Mouse (Mus musculus): ENCODE measurements around the gene Tmem236. TPM values are rescaled to one million over a fixed set of nuclear protein-coding genes. Genes with fewer than 3 reads are reported as not detected.

Gene Tmem236
- polyA plus RNA-seq, 1 experiment from 2014 or later: 0.09 TPM

DNA sequence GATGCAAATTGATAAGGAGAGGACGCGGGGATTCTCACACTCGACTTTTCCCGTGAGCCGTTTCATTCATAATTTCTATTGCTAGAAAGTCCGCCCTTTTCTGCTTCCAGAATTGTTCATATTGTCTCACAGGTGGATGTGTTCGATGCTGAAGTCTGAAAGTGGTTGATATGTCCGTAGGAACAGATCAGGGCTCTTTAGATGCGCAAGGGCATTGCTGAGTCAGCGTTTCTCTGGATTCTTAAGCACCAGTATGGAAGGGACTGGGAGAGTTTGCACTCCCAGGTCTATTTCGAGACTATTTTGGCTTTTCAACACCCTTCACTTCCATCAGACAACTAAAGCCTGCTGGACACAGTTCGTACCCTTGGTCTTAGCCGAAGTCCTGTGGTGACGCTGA is 55.7 kb downstream of the Tmem236 start:
- no peak overlapping the region for H3K4me2 ChIP-seq
- H3K9ac ChIP-seq (replicated peaks): no peak overlapping the region
- H3K9me3 ChIP-seq (replicated peaks): no peaks in the 10 kb centered on the region
- no peaks in the 10 kb centered on the region for H3K27me3 ChIP-seq (replicated peaks)
- no peaks in the 10 kb centered on the region for H3K4me1 ChIP-seq
- no peak overlapping the region for H3K4me3 ChIP-seq (replicated peaks)
- no peaks in the 10 kb centered on the region for H3K36me3 ChIP-seq
- WGBS: 91% methylated on average over 14 of the region's 14 CpGs
- H3K27ac ChIP-seq (replicated peaks): no peak overlapping the region
- ATAC-seq (ENCODE audit: low FRiP score): no peak

DNA sequence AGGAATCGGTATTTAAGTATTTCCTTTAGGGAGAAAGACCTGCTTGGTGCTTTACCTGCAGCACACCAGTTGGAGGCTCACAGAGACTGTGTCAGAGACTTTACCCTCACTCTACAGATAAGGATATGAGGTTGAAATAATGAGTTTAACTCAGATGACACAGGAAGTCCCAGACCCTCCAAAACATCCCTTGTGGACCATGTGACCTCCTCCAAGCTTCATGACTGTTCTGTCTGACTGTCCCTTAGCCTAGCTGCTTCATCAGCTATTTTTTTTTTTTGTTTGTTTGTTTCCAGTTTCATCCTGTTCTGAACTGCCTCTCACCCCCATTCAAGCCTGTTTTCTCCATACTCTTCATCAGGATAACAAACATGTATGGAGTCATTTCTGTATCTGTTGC is 58.6 kb downstream of the Tmem236 start:
- Histone ChIP-seq H3K27ac (replicated peaks) (no peak overlapping the region), H3K4me1 (no peaks in the 10 kb centered on the region), H3K4me2 (no peak overlapping the region), H3K36me3 (no peaks in the 10 kb centered on the region), H3K27me3 (replicated peaks) (no peaks in the 10 kb centered on the region), H3K4me3 (replicated peaks) (no peak overlapping the region), H3K9ac (replicated peaks) (no peak overlapping the region), H3K9me3 (replicated peaks) (no peaks in the 10 kb centered on the region)
- no peak for ATAC-seq (ENCODE audit: low FRiP score)
- 100% methylated on average over 1 of the region's 1 CpGs for WGBS

DNA sequence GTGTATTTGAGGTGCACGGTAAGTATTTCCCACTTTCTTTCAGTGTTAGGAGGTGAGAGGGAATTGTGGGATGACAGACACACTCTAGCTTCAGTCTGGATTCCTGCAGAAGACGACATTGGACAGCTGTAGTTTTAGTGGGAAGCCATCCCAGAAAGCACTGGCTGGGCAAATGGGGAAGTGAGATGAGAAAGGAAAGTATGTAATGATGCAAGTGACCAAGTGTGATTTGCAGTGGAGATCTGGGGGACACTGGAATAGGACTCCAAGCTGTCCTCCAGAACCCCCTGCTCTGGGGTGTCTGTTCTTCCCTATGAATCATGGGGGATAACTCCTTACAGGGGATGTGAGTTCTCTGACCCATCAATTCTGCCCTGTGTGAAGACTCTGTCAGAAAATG is 59.7 kb downstream of the Tmem236 start:
- no peak for ATAC-seq (ENCODE audit: low FRiP score)
- Histone ChIP-seq H3K4me3 (replicated peaks) (no peak overlapping the region), H3K9me3 (replicated peaks) (no peaks in the 10 kb centered on the region), H3K27ac (replicated peaks) (no peak overlapping the region), H3K9ac (replicated peaks) (no peak overlapping the region), H3K27me3 (replicated peaks) (no peaks in the 10 kb centered on the region), H3K36me3 (no peaks in the 10 kb centered on the region), H3K4me1 (no peaks in the 10 kb centered on the region), H3K4me2 (no peak overlapping the region)
- 86% methylated on average over 2 of the region's 2 CpGs for WGBS

DNA sequence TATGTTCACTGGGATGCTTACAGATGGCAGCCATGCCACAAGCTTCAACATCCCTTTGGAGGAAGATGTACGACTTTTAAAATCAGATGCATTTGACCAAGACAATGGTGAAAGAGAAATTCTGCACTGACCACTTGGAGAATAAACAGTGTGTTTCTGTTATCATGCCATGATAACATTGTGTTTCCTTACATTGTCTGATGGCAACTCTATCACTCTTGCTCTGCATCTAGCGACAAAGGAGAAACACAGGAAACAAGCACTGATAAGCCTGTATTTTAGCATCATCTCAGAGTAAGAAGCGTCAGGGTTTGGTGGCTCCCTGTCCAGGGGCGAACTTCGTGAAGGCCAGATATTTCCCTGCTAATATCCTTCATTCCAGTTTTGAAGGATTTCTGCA is 61.0 kb downstream of the Tmem236 start:
- no peak overlapping the region for H3K4me2 ChIP-seq
- H3K27ac ChIP-seq (replicated peaks): no peak overlapping the region
- H3K27me3 ChIP-seq (replicated peaks): no peaks in the 10 kb centered on the region
- no peaks in the 10 kb centered on the region for H3K4me1 ChIP-seq
- H3K36me3 ChIP-seq: no peaks in the 10 kb centered on the region
- no peaks in the 10 kb centered on the region for H3K9me3 ChIP-seq (replicated peaks)
- H3K9ac ChIP-seq (replicated peaks): no peak overlapping the region
- 90% methylated on average over 5 of the region's 5 CpGs for WGBS
- ATAC-seq (ENCODE audit: low FRiP score): no peak
- no peak overlapping the region for H3K4me3 ChIP-seq (replicated peaks)

DNA sequence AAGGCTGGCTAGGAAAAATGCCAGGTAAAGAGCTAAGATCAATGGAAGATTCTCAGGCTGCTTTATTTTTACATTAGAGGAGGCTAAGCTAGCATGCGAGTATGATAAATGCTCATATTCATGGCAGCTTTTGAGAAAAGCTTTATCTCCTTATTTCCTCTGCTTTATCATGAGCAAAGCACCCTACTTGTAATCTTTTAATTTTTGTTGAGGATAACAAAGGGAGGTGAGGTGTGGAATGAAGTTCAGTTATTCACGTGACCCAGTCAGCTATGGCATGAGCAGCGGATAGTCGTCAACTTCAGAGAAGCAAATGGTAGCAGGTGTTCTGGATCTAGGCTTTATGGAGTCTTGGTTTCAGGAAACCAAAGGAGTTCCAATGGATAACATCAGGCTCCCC is 62.6 kb downstream of the Tmem236 start:
- ATAC-seq (ENCODE audit: low FRiP score): no peak
- H3K36me3 ChIP-seq: no peaks in the 10 kb centered on the region
- no peak overlapping the region for H3K4me3 ChIP-seq (replicated peaks)
- H3K9ac ChIP-seq (replicated peaks): no peak overlapping the region
- no peak overlapping the region for H3K4me2 ChIP-seq
- WGBS: 92% methylated on average over 4 of the region's 4 CpGs
- H3K4me1 ChIP-seq: no peaks in the 10 kb centered on the region
- no peaks in the 10 kb centered on the region for H3K27me3 ChIP-seq (replicated peaks)
- H3K27ac ChIP-seq (replicated peaks): no peak overlapping the region
- no peaks in the 10 kb centered on the region for H3K9me3 ChIP-seq (replicated peaks)

DNA sequence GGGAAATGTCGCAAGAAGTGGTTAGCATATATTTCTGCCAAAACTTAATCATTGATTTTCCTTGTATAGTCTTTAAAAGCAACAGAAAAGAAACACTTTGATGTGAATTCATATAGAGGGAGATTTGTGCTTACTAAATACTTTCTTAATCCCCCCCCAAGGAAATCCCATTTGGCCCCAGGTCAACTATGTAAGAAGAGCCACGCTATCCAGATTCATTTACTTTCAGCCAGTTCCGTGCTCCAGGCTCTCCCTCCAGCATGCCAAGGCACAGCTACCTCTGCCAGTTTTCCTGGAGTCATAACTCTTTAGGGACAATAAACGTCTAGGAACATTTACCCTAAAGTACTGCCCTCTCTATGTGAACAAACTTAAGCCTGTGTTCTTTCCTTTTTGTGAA is 63.4 kb downstream of the Tmem236 start:
- no peaks in the 10 kb centered on the region for H3K9me3 ChIP-seq (replicated peaks)
- no peaks in the 10 kb centered on the region for H3K27me3 ChIP-seq (replicated peaks)
- H3K4me1 ChIP-seq: no peaks in the 10 kb centered on the region
- H3K27ac ChIP-seq (replicated peaks): no peak overlapping the region
- 39% methylated on average over 4 of the region's 4 CpGs for WGBS
- no peak overlapping the region for H3K4me3 ChIP-seq (replicated peaks)
- no peak overlapping the region for H3K9ac ChIP-seq (replicated peaks)
- no peaks in the 10 kb centered on the region for H3K36me3 ChIP-seq
- ATAC-seq (ENCODE audit: low FRiP score): no peak
- H3K4me2 ChIP-seq: no peak overlapping the region

DNA sequence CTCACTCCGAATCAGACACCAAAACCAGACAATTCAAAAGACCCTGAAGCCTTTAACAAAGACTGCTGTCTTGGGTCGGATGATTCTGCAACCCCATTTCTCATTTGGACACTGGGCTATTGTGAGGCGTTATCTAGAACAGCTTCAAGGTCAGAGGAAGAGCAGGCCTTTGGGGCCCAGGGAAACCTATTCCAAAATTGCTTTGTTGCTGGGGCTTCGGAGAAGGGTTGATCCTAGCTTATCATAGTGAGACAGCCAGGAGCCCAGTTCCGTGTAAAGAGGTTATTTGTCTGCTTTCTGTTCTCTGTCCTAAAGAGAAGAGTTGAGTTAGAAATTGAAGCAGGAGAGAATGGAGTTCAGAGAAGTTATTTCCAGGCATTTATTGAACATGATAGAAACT is 64.8 kb downstream of the Tmem236 start:
- Histone ChIP-seq H3K36me3 (no peaks in the 10 kb centered on the region), H3K27me3 (replicated peaks) (no peaks in the 10 kb centered on the region), H3K9ac (replicated peaks) (no peak overlapping the region), H3K27ac (replicated peaks) (no peak overlapping the region), H3K4me3 (replicated peaks) (no peak overlapping the region), H3K4me1 (no peaks in the 10 kb centered on the region), H3K4me2 (no peak overlapping the region), H3K9me3 (replicated peaks) (no peaks in the 10 kb centered on the region)
- 55% methylated on average over 5 of the region's 5 CpGs for WGBS
- ATAC-seq (ENCODE audit: low FRiP score): no peak

DNA sequence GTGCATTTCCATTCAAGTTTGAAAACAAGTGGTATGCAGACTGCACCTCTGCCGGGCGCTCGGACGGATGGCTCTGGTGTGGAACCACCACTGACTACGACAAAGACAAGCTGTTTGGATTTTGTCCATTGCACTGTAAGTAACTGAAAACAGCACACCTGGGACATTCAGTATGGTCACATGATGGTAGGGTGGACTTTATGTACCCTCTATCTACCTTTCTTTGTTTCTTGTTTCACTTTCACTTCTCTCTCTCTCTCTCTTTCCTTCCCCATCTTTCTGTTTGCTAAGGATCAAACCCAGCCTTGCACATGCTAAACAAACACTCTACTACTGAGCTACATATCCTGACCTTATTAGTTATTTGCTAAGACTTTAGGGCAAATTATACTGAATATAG is 69.8 kb downstream of the Tmem236 start:
- no peak overlapping the region for H3K27ac ChIP-seq (replicated peaks)
- no peak for ATAC-seq (ENCODE audit: low FRiP score)
- 90% methylated on average over 5 of the region's 5 CpGs for WGBS

DNA sequence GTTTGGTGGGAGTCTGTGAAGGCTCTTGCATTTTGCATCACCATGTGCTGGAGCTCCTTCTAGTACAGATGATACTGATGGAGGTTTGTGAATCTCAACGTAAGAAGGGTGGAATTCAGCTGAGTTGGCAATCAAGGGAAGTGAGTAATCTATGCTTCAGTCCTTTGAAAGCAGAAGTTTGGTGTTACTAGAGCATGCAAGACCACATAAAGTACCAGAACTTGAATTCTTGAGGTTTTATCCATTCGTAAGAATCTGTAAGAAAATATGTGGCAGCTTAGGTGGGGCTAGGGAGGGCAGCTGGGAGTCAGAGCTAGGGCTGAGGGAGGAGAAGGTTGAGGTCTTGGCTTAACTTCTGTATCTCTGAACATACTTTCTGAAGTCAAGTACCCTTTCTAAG is 70.3 kb downstream of the Tmem236 start:
- H3K9me3 ChIP-seq (replicated peaks): no peaks in the 10 kb centered on the region
- H3K9ac ChIP-seq (replicated peaks): no peak overlapping the region
- H3K36me3 ChIP-seq: no peaks in the 10 kb centered on the region
- H3K4me1 ChIP-seq: no peaks in the 10 kb centered on the region
- H3K4me3 ChIP-seq (replicated peaks): no peak overlapping the region
- H3K27me3 ChIP-seq (replicated peaks): no peaks in the 10 kb centered on the region
- ATAC-seq (ENCODE audit: low FRiP score): no peak
- no peak overlapping the region for H3K27ac ChIP-seq (replicated peaks)
- WGBS: 86% methylated on average over 2 of the region's 2 CpGs
- H3K4me2 ChIP-seq: no peak overlapping the region

More for the DNA sequence above, 69.8 kb downstream of the Tmem236 start:
- no peaks in the 10 kb centered on the region for H3K36me3 ChIP-seq
- H3K9ac ChIP-seq (replicated peaks): no peak overlapping the region
- H3K9me3 ChIP-seq (replicated peaks): no peaks in the 10 kb centered on the region
- no peak overlapping the region for H3K4me3 ChIP-seq (replicated peaks)
- no peaks in the 10 kb centered on the region for H3K27me3 ChIP-seq (replicated peaks)
- no peaks in the 10 kb centered on the region for H3K4me1 ChIP-seq
- no peak overlapping the region for H3K4me2 ChIP-seq

DNA sequence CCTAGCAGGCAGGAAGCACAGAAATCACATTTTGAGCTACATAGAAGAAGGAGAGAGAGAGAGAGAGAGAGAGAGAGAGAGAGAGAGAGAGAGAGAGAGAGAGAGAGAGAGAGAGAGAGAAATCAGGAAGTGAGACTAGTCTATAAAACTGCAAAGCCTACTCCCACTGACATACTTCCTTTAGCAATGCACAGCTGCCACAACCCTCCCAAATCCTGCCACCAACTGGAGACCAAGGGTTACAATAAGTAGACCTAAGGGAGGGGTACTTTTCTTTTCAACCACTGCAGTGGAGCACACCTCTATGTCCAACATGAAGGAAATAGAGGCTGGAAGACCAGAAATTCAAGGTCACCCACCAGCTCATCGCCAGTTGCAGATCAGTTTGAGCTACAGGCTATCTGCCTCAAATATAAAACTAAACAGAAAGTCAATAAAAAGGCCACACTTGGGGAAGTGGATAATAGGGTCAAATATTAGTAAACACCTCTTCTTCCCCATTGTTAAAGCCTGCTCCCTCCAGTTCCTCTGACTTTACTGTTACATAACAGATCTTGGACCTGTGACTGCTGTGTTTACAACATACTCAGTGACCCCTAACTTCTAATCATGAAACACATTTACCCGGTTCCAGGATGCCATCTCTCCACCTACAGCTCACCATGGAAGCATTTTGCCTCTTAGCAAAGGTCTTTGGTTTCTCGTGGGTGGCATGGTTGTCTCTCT is 75.7 kb downstream of the Tmem236 start:
- Histone ChIP-seq H3K27me3 (replicated peaks) (no peaks in the 10 kb centered on the region), H3K36me3 (no peaks in the 10 kb centered on the region), H3K9me3 (replicated peaks) (no peaks in the 10 kb centered on the region), H3K4me2 (no peak overlapping the region), H3K9ac (replicated peaks) (no peak overlapping the region), H3K4me3 (replicated peaks) (no peak overlapping the region), H3K4me1 (no peaks in the 10 kb centered on the region), H3K27ac (replicated peaks) (no peak overlapping the region)
- ATAC-seq (ENCODE audit: low FRiP score): no peak
- WGBS: 83% methylated on average over 3 of the region's 3 CpGs

DNA sequence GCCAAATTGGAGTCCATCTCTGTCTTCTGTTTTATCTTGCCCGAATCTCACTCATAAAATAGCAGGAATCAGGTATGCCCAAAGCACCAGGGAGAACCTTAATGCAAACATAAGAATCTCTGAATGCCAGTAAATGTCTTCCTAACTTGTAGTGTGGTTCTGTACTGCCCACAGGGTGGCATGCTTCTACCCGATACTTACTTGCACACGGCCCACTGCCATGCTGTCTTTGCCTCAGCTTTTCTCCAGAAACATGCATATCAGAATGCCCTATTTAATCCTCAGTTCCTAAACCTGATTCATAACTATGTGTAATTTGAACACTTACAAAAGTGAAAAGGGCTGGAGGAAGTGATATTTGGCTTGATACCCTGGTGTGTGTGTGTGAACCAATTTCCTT is 77.6 kb downstream of the Tmem236 start:
- no peaks in the 10 kb centered on the region for H3K9me3 ChIP-seq (replicated peaks)
- H3K4me3 ChIP-seq (replicated peaks): no peak overlapping the region
- no peak overlapping the region for H3K4me2 ChIP-seq
- no peak overlapping the region for H3K27ac ChIP-seq (replicated peaks)
- H3K9ac ChIP-seq (replicated peaks): no peak overlapping the region
- no peak for ATAC-seq (ENCODE audit: low FRiP score)
- H3K36me3 ChIP-seq: no peaks in the 10 kb centered on the region
- H3K27me3 ChIP-seq (replicated peaks): no peaks in the 10 kb centered on the region
- no peaks in the 10 kb centered on the region for H3K4me1 ChIP-seq
- 79% methylated on average over 3 of the region's 3 CpGs for WGBS

DNA sequence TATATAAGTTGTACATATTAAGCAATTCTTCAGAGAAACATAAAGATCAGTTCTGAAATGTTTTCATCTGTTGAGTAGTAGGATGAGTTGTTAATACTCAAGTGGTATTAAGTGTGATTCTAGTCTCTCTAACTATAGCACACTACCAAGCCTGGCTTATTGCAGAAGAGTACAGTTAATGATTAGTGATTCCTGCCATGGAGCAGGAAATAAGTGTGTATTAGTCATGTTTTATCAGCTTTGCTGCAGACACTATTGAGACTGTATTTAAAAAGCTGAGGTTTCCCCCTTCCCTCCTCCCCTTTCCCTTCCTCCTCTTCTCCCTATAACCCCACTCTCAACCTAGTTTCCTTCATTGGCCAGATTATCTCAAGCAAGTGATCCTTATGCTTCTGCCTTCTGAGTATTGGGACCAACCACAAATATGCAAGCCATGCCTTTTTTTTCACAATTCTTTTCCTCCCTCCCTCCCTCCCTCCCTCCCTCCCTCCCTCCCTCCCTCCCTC is 84.1 kb downstream of the Tmem236 start:
- Histone ChIP-seq H3K36me3 (no peaks in the 10 kb centered on the region), H3K4me1 (no peaks in the 10 kb centered on the region), H3K9me3 (replicated peaks) (no peaks in the 10 kb centered on the region), H3K4me3 (replicated peaks) (no peak overlapping the region), H3K27ac (replicated peaks) (no peak overlapping the region), H3K4me2 (no peak overlapping the region), H3K27me3 (replicated peaks) (no peaks in the 10 kb centered on the region), H3K9ac (replicated peaks) (no peak overlapping the region)
- no peak for ATAC-seq (ENCODE audit: low FRiP score)

All from neural tube, embryonic 15.5 days (tissue).